Mouse (Mus musculus) erythroblast, embryonic 14.5 days (primary cell): Measurements from ENCODE around the gene Msl2.

Experiments
- GATA1 ChIP-seq: IDR thresholded peaks from 2 replicates; pipeline ENCODE4 v1.6.1; 2012; ENCODE audit warnings: low read length, inconsistent platforms, mixed read lengths
- TAL1 ChIP-seq: IDR thresholded peaks from 3 replicates; pipeline ENCODE4 v1.6.1; 2012; ENCODE audit warnings: low read length, inconsistent platforms, mixed read lengths

GRCm38 (mm10) chr9:101033761-101034447 lies 40.0 kb upstream of the Msl2 start:
- TF ChIP-seq TAL1 (no peak), GATA1 (no peak)
